Mouse (Mus musculus) frontal cortex, postnatal 25 days (tissue): ENCODE results near the gene Nsf.

ENCODE experiments used
- DNase-seq, 2 experiments: peaks; one replicate each; pipeline ENCODE4 v3.0.0; 2022; ENCODE audit warnings: low spot score in 2 of 2

Gene Nsf

GRCm38 (mm10) chr11:103772505-103773386 lies 181.1 kb downstream of the Nsf start:
- no peak for DNase-seq
